Mouse (Mus musculus) limb, embryonic 13.5 days (tissue): ENCODE results near the gene Dcpp2. TPM values are rescaled to one million over a fixed set of nuclear protein-coding genes. Genes with fewer than 3 reads are reported as not detected.
"Not testable (repeated sequence)": the region's sequence is repeated elsewhere in the genome, so short reads cannot be mapped to it uniquely, and the experiment has no call there.

Experiments
- ATAC-seq: fragments of 200-750 bp; cut with Nextera tagmentation; 2 replicates; pipeline ENCODE4 v1.8.0; 2017; ENCODE audit warnings: low read depth, moderate number of reproducible peaks, moderate TSS enrichment; ENCODE audit not compliant: low FRiP score
- H3K27ac ChIP-seq: fragments of 300-500 bp; sonication (generic); 2 replicates; pipeline ENCODE4 v1.5.1; 2015; ENCODE audit warnings: inconsistent platforms, mild to moderate bottlenecking, moderate library complexity
- H3K27me3 ChIP-seq: fragments of 300-500 bp; sonication (generic); 2 replicates; pipeline ENCODE4 v1.6.1; 2015; ENCODE audit warnings: mild to moderate bottlenecking, inconsistent platforms
- H3K36me3 ChIP-seq: fragments of 300-500 bp; sonication (generic); 2 replicates; pipeline ENCODE4 v1.6.1; 2015; ENCODE audit warnings: inconsistent platforms, mild to moderate bottlenecking, moderate library complexity
- H3K4me1 ChIP-seq: fragments of 300-500 bp; sonication (generic); 2 replicates; pipeline ENCODE4 v1.6.1; 2015; ENCODE audit warnings: inconsistent platforms
- H3K4me2 ChIP-seq: fragments of 300-500 bp; sonication (generic); replicated peaks from 2 replicates; pipeline ENCODE4 v1.6.1; 2015; ENCODE audit warnings: inconsistent platforms, mild to moderate bottlenecking, moderate library complexity
- H3K4me3 ChIP-seq: fragments of 300-500 bp; sonication (generic); 2 replicates; pipeline ENCODE4 v1.5.1; 2015; ENCODE audit warnings: moderate library complexity, mild to moderate bottlenecking, inconsistent platforms
- H3K9ac ChIP-seq: fragments of 300-500 bp; sonication (generic); 2 replicates; pipeline ENCODE4 v1.6.1; 2015; ENCODE audit warnings: mild to moderate bottlenecking, inconsistent platforms
- H3K9me3 ChIP-seq: fragments of 300-500 bp; sonication (generic); 2 replicates; pipeline ENCODE4 v1.6.1; 2016; ENCODE audit warnings: inconsistent platforms
- WGBS: fragments of 180-500 bp; shearing (Covaris S2); methylation state at CpG from one replicate; pipeline ENCODE4 v1.1.7; 2015; 5-methylcytosine and 5-hydroxymethylcytosine counted together
- polyA plus RNA-seq: library from polyadenylated mRNA; unstranded; fragments of >200 nt; fragmentation: Nextera tagmentation; extraction: Ambion mirVana; gene quantifications from 2 replicates; pipeline ENCODE4 v1.2.1, GENCODE M21; 2015

The Dcpp2 gene
- polyA plus RNA-seq, 1 experiment from 2014 or later, result not detected

- Histone ChIP-seq H3K4me3 (no peak overlapping the region), H3K4me1 (no peaks in the 10 kb centered on the region), H3K4me2 (no peak overlapping the region), H3K27me3 (no peaks in the 10 kb centered on the region), H3K36me3 (no peaks in the 10 kb centered on the region), H3K9me3 (no peaks in the 10 kb centered on the region), H3K27ac (no peak overlapping the region), H3K9ac (no peak overlapping the region)
- WGBS, result 79% methylated on average over 2 of the region's 2 CpGs
- ATAC-seq, result no peak
These were observed 22.8 kb upstream of the Dcpp2 start for GRCm38 (mm10) chr17:23857913-23858312.

GRCm38 (mm10) chr17:23862926-23863325 is 17.8 kb upstream of the Dcpp2 start:
- H3K27ac ChIP-seq, result no peak overlapping the region
- WGBS, result 83% methylated on average over 4 of the region's 4 CpGs
- H3K27me3 ChIP-seq, result no peaks in the 10 kb centered on the region
- no peak overlapping the region for H3K9ac ChIP-seq
- peaks cover 5% of the 10 kb centered on the region; the same call in 1 of the 2 replicates for H3K9me3 ChIP-seq
- H3K36me3 ChIP-seq, result no peaks in the 10 kb centered on the region
- no peak overlapping the region for H3K4me2 ChIP-seq
- no peak overlapping the region for H3K4me3 ChIP-seq
- no peak for ATAC-seq
- no peaks in the 10 kb centered on the region for H3K4me1 ChIP-seq

- no peaks in the 10 kb centered on the region for H3K4me1 ChIP-seq
- H3K9me3 ChIP-seq, result peaks cover 5% of the 10 kb centered on the region; the same call in 1 of the 2 replicates
- no peak within 1 kb of the TSS for H3K4me3 ChIP-seq
- no peak within 1 kb of the TSS for H3K27ac ChIP-seq
- no peak within 1 kb of the TSS for H3K9ac ChIP-seq
- ATAC-seq, result no peak
- H3K4me2 ChIP-seq, result no peak within 1 kb of the TSS
- no peaks in the 10 kb centered on the region for H3K36me3 ChIP-seq
- no peaks in the 10 kb centered on the region for H3K27me3 ChIP-seq
- WGBS, result 85% methylated on average over 15 of the region's 15 CpGs
These were observed 12.9 kb upstream of the Dcpp2 start, which contains the start of gene Prss21 for GRCm38 (mm10) chr17:23867756-23868155. Gene Prss21 (plus strand): TSS chr17:23868056.

GRCm38 (mm10) chr17:23868513-23868912 is 12.2 kb upstream of the Dcpp2 start:
- 85% methylated on average over 11 of the region's 11 CpGs for WGBS
- no peak for ATAC-seq
- H3K4me1 ChIP-seq, result no peaks in the 10 kb centered on the region

GRCm38 (mm10) chr17:23873884-23874856 is 6.5 kb upstream of the Dcpp2 start:
- Histone ChIP-seq H3K36me3 (no peaks in the 10 kb centered on the region), H3K9ac (no peak overlapping the region), H3K4me2 (no peak overlapping the region), H3K27ac (no peak overlapping the region), H3K27me3 (no peaks in the 10 kb centered on the region), H3K9me3 (no peaks in the 10 kb centered on the region), H3K4me1 (no peaks in the 10 kb centered on the region), H3K4me3 (no peak overlapping the region)
- 50% methylated on average over 8 of the region's 8 CpGs for WGBS
- ATAC-seq, result no peak

More at GRCm38 (mm10) chr17:23868513-23868912, 12.2 kb upstream of the Dcpp2 start:
- H3K9ac ChIP-seq, result no peak overlapping the region
- H3K4me3 ChIP-seq, result no peak overlapping the region
- no peaks in the 10 kb centered on the region for H3K36me3 ChIP-seq
- peaks cover 5% of the 10 kb centered on the region; the same call in 1 of the 2 replicates for H3K9me3 ChIP-seq
- no peak overlapping the region for H3K27ac ChIP-seq
- H3K4me2 ChIP-seq, result no peak overlapping the region
- H3K27me3 ChIP-seq, result no peaks in the 10 kb centered on the region

- H3K4me2 ChIP-seq, result no peak overlapping the region
- no peaks in the 10 kb centered on the region for H3K27me3 ChIP-seq
- no peak overlapping the region for H3K27ac ChIP-seq
- ATAC-seq, result no peak
- 54% methylated on average over 3 of the region's 3 CpGs for WGBS
- no peak overlapping the region for H3K4me3 ChIP-seq
- no peak overlapping the region for H3K9ac ChIP-seq
- no peaks in the 10 kb centered on the region for H3K9me3 ChIP-seq
- no peaks in the 10 kb centered on the region for H3K36me3 ChIP-seq
- H3K4me1 ChIP-seq, result no peaks in the 10 kb centered on the region
These were observed 3.9 kb upstream of the Dcpp2 start for GRCm38 (mm10) chr17:23876741-23877140.

- no peaks in the 10 kb centered on the region for H3K9me3 ChIP-seq
- no peak for ATAC-seq
- no peak overlapping the region for H3K27ac ChIP-seq
- WGBS, result 82% methylated on average over 2 of the region's 2 CpGs
- H3K27me3 ChIP-seq, result no peaks in the 10 kb centered on the region
- H3K36me3 ChIP-seq, result no peaks in the 10 kb centered on the region
- H3K9ac ChIP-seq, result no peak overlapping the region
- H3K4me2 ChIP-seq, result no peak overlapping the region
- H3K4me3 ChIP-seq, result no peak overlapping the region
- H3K4me1 ChIP-seq, result no peaks in the 10 kb centered on the region
These were observed 3.5 kb upstream of the Dcpp2 start for GRCm38 (mm10) chr17:23877166-23877565.

- H3K9me3 ChIP-seq, H3K27ac ChIP-seq, H3K4me3 ChIP-seq, ATAC-seq, H3K9ac ChIP-seq, H3K36me3 ChIP-seq, H3K27me3 ChIP-seq, H3K4me1 ChIP-seq, H3K4me2 ChIP-seq: not testable (repeated sequence)
- WGBS, result 81% methylated on average over 4 of the region's 4 CpGs
These were observed 36.5 kb downstream of the Dcpp2 start, which contains the start of gene Dcpp3 for GRCm38 (mm10) chr17:23917158-23917557. Gene Dcpp3 (plus strand): TSS chr17:23917458.

- peaks cover 9% of the 10 kb centered on the region for H3K4me1 ChIP-seq
- WGBS, result 0% methylated on average over 29 of the region's 29 CpGs
These were observed 43.9 kb downstream of the Dcpp2 start for GRCm38 (mm10) chr17:23924531-23925007.

GRCm38 (mm10) chr17:23925090-23925493 is 44.4 kb downstream of the Dcpp2 start:
- peaks cover 9% of the 10 kb centered on the region for H3K4me1 ChIP-seq
- peak overlapping the region; percentile 94 for H3K27ac ChIP-seq
- peak overlapping the region; percentile 76 for H3K4me2 ChIP-seq
- no peaks in the 10 kb centered on the region for H3K9me3 ChIP-seq
- no peaks in the 10 kb centered on the region for H3K27me3 ChIP-seq
- under 1% methylated on average over 14 of the region's 14 CpGs for WGBS
- ATAC-seq, result peak; percentile 78
- peak overlapping the region; percentile 74 for H3K9ac ChIP-seq
- peak overlapping the region; percentile 57 for H3K4me3 ChIP-seq
- no peaks in the 10 kb centered on the region for H3K36me3 ChIP-seq

More at GRCm38 (mm10) chr17:23924531-23925007, 43.9 kb downstream of the Dcpp2 start:
- peak overlapping the region; percentile 94 for H3K27ac ChIP-seq
- H3K36me3 ChIP-seq, result no peaks in the 10 kb centered on the region
- no peaks in the 10 kb centered on the region for H3K27me3 ChIP-seq
- peak overlapping the region; percentile 57 for H3K4me3 ChIP-seq
- peak; percentile 98 for ATAC-seq
- H3K4me2 ChIP-seq, result peak overlapping the region; percentile 76
- no peaks in the 10 kb centered on the region for H3K9me3 ChIP-seq
- H3K9ac ChIP-seq, result peak overlapping the region; percentile 74

GRCm38 (mm10) chr17:23931157-23931556 is 50.5 kb downstream of the Dcpp2 start:
- H3K27ac ChIP-seq, result no peak overlapping the region
- no peaks in the 10 kb centered on the region for H3K9me3 ChIP-seq
- no peaks in the 10 kb centered on the region for H3K4me1 ChIP-seq
- H3K27me3 ChIP-seq, result no peaks in the 10 kb centered on the region
- H3K4me2 ChIP-seq, result no peak overlapping the region
- 74% methylated on average over 5 of the region's 5 CpGs for WGBS
- H3K36me3 ChIP-seq, result no peaks in the 10 kb centered on the region
- H3K9ac ChIP-seq, result no peak overlapping the region
- H3K4me3 ChIP-seq, result no peak overlapping the region
- no peak for ATAC-seq

- Histone ChIP-seq H3K4me2 (no peak within 1 kb of the TSS), H3K36me3 (no peaks in the 10 kb centered on the region), H3K4me1 (no peaks in the 10 kb centered on the region), H3K4me3 (no peak within 1 kb of the TSS), H3K27me3 (no peaks in the 10 kb centered on the region), H3K9me3 (no peaks in the 10 kb centered on the region), H3K9ac (no peak within 1 kb of the TSS), H3K27ac (no peak within 1 kb of the TSS)
- ATAC-seq, result no peak
These were observed 60.7 kb downstream of the Dcpp2 start, which contains the start of gene Sbp for GRCm38 (mm10) chr17:23941372-23941771. Gene Sbp (plus strand): TSS chr17:23941672.
